Mouse (Mus musculus): ENCODE measurements at regions not wholly inside any gene's neighbourhood (a gene's known extent, or its start where the extent isn't known, plus 50 kb on each side); places are given as distances from the start of the nearest gene placed in this dataset.

DNA sequence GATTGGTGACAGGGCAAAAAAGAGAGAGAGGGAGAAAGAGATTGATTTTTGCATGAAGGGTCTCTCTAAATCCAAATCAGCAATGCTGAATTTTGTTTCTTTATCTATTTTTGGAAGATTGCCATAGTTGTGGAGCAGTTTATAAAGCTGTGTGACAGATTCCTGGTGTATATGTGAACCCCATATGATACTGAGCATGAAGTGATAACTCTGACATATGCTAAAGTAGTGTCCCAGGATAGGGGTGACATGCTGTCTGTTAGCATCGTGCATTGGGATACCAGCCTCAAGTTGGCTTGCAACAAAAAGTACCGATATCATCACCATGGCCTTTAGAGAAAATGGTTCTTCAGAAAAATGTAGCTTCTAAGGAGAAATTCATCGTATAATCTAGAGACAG is 82.3 kb upstream of the Ddx18 start:
- no peak for TF ChIP-seq CTCF (IDR thresholded peaks at IDR 0.05; ENCODE audit: extremely low read depth, insufficient read depth, low read length)
- Histone ChIP-seq H3K4me1 (ENCODE audit: control insufficient read depth, insufficient read depth, low read length) (no peaks in the 10 kb centered on the region), H3K27ac (ENCODE audit: insufficient read depth, low read length) (no peak overlapping the region), H3K4me3 (ENCODE audit: insufficient read depth, low read length) (no peak overlapping the region)

DNA sequence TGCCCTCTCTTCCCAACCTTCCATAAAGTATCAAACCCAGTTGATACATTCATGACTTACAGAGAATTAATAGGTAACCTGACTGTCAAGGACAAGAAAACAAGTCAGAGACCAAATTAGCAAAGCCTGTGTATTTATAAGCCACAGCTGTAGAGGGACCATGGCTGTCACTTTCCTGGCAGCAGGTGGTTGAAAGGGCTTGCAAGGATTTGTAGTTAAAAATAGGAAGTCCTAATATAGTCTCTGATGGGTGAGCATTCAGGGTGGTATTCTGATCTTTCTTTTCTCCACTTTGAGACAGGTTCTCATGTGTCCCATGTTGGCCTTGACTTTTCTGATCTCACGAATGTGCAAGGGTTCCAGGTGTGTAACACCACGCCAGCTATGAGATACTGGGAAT is 63.7 kb upstream of the Ddx18 start:
- Histone ChIP-seq H3K4me1 (ENCODE audit: control insufficient read depth, insufficient read depth, low read length) (no peaks in the 10 kb centered on the region; the same call in 1 of the 2 replicates), H3K4me3 (ENCODE audit: insufficient read depth, low read length) (no peak overlapping the region), H3K27ac (ENCODE audit: insufficient read depth, low read length) (no peak overlapping the region)
- TF ChIP-seq CTCF (IDR thresholded peaks at IDR 0.05; ENCODE audit: extremely low read depth, insufficient read depth, low read length): no peak
- no peak for TF ChIP-seq POLR2A (IDR thresholded peaks at IDR 0.05; ENCODE audit: extremely low read depth, insufficient read depth, low read length)

DNA sequence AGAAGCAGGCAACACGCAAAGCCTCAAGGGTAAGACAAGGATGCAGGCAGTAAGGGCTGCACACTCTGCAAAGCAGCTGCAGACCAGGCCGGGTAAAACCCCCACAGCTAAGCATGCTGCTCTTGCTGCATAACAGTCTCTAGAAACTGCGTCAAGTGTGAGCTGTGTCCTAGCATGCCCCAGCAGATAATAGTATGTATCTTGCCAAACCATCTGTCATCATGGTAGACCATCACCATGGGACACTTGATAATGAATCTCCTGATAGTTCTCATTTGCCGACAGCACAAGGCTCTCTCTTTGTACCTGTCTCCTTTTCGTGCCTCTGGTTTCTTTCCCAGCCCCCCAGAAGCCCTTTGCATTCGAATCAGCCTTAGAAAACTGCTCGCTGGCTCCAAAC is 52.5 kb upstream of the Ddx18 start:
- Histone ChIP-seq H3K4me1 (ENCODE audit: control insufficient read depth, insufficient read depth, low read length) (no peaks in the 10 kb centered on the region), H3K27ac (ENCODE audit: insufficient read depth, low read length) (no peak overlapping the region), H3K4me3 (ENCODE audit: insufficient read depth, low read length) (no peak overlapping the region)
- TF ChIP-seq POLR2A (IDR thresholded peaks at IDR 0.05; ENCODE audit: extremely low read depth, insufficient read depth, low read length): no peak
- no peak for TF ChIP-seq CTCF (IDR thresholded peaks at IDR 0.05; ENCODE audit: extremely low read depth, insufficient read depth, low read length)

DNA sequence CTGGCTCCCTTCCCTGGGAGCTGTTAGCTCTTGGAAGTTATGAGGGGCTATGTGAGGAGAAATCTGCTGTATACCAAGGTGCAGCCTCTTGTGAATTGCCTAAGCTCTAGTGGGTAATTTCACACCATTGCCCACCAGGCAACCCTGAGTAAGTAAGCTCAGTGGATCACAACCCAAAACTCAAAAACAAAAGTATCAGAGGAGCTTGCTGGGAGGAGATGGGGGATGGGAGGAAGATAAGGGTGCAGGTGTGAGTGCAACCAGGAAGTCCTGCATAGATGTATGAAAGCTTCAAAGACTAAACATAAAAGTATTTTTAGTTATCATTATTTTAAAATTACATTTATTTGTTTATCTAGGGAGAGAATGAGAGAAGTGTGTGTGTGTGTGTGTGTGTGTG is 50.8 kb upstream of the Ddx18 start:
- H3K27ac ChIP-seq (ENCODE audit: insufficient read depth, low read length): no peak overlapping the region
- TF ChIP-seq CTCF (IDR thresholded peaks at IDR 0.05; ENCODE audit: extremely low read depth, insufficient read depth, low read length) (no peak), POLR2A (IDR thresholded peaks at IDR 0.05; ENCODE audit: extremely low read depth, insufficient read depth, low read length) (no peak)
- no peak overlapping the region for H3K4me3 ChIP-seq (ENCODE audit: insufficient read depth, low read length)
- no peaks in the 10 kb centered on the region for H3K4me1 ChIP-seq (ENCODE audit: control insufficient read depth, insufficient read depth, low read length)

All from cortical plate, adult 2 months (tissue).